Mouse (Mus musculus): ENCODE measurements around the gene Fbxo42. TPM values are rescaled to one million over a fixed set of nuclear protein-coding genes. Genes with fewer than 3 reads are reported as not detected.
A peak's percentile ranks its signal among the peaks of the same experiment; 100 is the strongest.

The Fbxo42 gene
- polyA plus RNA-seq (2014; fragmentation: Nextera tagmentation; extraction: Ambion mirVana), result 22.0 and 26.8 TPM in 2 replicates

DNA sequence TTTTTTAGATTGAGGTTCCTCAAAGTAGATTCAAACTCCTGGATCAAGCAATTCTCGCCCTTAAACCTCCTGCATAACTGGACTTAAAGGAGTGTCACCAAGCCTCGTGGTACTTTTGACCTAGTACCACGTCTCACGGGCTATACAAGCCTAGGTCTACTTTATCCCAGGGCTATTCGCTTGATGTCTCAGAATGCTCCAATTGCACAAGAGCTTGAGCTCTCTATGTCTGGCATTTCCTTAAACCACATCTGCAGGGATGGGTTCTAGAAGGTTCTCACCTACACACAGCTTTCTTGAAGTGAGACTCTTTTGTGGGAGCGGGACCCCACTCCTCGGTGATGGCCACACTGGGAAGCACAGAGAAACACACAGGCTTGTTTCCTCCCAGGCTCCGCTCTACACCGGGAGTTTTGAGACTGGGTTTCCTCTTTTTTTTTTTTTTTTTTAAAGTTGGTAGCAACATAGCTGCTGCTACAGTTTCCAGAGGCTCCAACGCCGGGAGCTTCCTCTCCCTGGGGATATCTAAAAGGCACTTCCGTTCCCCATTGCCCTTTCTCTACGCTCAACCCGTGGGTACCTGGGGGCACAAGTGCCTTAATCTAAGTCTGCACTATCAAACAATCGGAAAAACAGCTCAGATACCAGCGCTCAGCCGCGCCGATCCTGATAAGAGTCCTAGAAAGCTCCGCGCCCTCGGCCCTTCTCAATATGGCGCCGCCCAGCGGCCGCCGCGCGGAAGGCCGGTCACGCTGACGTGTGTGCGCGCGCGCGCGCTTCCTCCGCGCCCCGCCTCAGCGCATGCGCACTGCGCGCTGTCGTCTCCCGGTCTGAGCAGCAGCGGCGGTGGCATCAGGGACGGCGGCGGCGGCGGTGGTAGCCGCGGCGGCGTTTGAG is at the start of gene Fbxo42:
TSS of gene Fbxo42 (plus strand) at position 802 of the 897 bp plus-strand sequence.
- peak within 1 kb of the TSS; percentile 85 for H3K4me2 ChIP-seq (replicated peaks; ENCODE audit: low read depth, low read length)
- H3K9ac ChIP-seq (ENCODE audit: low read depth, low read length), result peak within 1 kb of the TSS; percentile 97
- no peaks in the 10 kb centered on the region for H3K27me3 ChIP-seq (ENCODE audit: control insufficient read depth, insufficient read depth, low read length)
- peaks cover 19% of the 10 kb centered on the region; the same call in 1 of the 2 replicates for H3K4me1 ChIP-seq (ENCODE audit: control insufficient read depth, insufficient read depth, low read length)
- WGBS, result 7% methylated on average over 57 of the region's 58 CpGs
- peak; percentile 88 for ATAC-seq (ENCODE audit: low FRiP score, low TSS enrichment)
- peak within 1 kb of the TSS; percentile 99 for H3K4me3 ChIP-seq (ENCODE audit: low read length)
- no peaks in the 10 kb centered on the region for H3K9me3 ChIP-seq (ENCODE audit: control insufficient read depth, low read length)
- no peaks in the 10 kb centered on the region for H3K36me3 ChIP-seq (ENCODE audit: control insufficient read depth, insufficient read depth, low read length)
- H3K27ac ChIP-seq (ENCODE audit: low read depth, low read length), result peak within 1 kb of the TSS; percentile 92

DNA sequence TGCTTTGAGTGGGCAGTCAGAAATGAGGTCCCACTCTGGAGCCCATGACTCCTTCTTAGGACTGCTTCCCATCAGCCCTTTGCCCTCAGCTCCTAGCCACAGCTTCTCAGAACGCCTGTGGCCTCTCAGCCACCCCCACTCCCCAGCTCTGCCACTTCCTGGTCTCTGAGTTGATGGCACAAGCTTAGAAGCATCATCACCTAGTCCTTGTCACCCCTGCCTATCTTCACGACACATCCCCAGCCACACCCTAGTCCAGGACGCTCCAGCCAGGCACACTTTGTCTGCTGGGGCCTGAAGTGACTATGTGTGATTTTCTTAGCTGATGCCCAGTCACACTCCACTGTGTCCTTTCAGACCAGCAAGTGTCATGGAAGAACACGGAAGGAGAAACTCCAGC is 48.8 kb upstream of the Fbxo42 start:
- H3K36me3 ChIP-seq (ENCODE audit: control insufficient read depth, insufficient read depth, low read length), result no peaks in the 10 kb centered on the region
- H3K9ac ChIP-seq (ENCODE audit: low read depth, low read length), result no peak overlapping the region
- WGBS, result 73% methylated on average over 4 of the region's 4 CpGs
- no peaks in the 10 kb centered on the region for H3K27me3 ChIP-seq (ENCODE audit: control insufficient read depth, insufficient read depth, low read length)
- H3K4me3 ChIP-seq (ENCODE audit: low read length), result no peak overlapping the region
- ATAC-seq (ENCODE audit: low FRiP score, low TSS enrichment), result no peak
- no peaks in the 10 kb centered on the region for H3K9me3 ChIP-seq (ENCODE audit: control insufficient read depth, low read length)
- H3K27ac ChIP-seq (ENCODE audit: low read depth, low read length), result no peak overlapping the region
- no peak overlapping the region for H3K4me2 ChIP-seq (replicated peaks; ENCODE audit: low read depth, low read length)
- no peaks in the 10 kb centered on the region for H3K4me1 ChIP-seq (ENCODE audit: control insufficient read depth, insufficient read depth, low read length)

GRCm38 (mm10) chr4:141099956-141100355 is 47.8 kb upstream of the Fbxo42 start:
- Histone ChIP-seq H3K27me3 (ENCODE audit: control insufficient read depth, insufficient read depth, low read length) (no peaks in the 10 kb centered on the region), H3K9me3 (ENCODE audit: control insufficient read depth, low read length) (no peaks in the 10 kb centered on the region), H3K4me3 (ENCODE audit: low read length) (no peak overlapping the region), H3K4me2 (replicated peaks; ENCODE audit: low read depth, low read length) (no peak overlapping the region), H3K9ac (ENCODE audit: low read depth, low read length) (no peak overlapping the region), H3K36me3 (ENCODE audit: control insufficient read depth, insufficient read depth, low read length) (no peaks in the 10 kb centered on the region), H3K4me1 (ENCODE audit: control insufficient read depth, insufficient read depth, low read length) (no peaks in the 10 kb centered on the region), H3K27ac (ENCODE audit: low read depth, low read length) (no peak overlapping the region)
- WGBS, result 76% methylated on average over 5 of the region's 5 CpGs
- ATAC-seq (ENCODE audit: low FRiP score, low TSS enrichment), result no peak

- no peaks in the 10 kb centered on the region for H3K9me3 ChIP-seq (ENCODE audit: control insufficient read depth, low read length)
- H3K4me2 ChIP-seq (replicated peaks; ENCODE audit: low read depth, low read length), result no peak overlapping the region
- no peak overlapping the region for H3K27ac ChIP-seq (ENCODE audit: low read depth, low read length)
- H3K4me3 ChIP-seq (ENCODE audit: low read length), result no peak overlapping the region
- H3K9ac ChIP-seq (ENCODE audit: low read depth, low read length), result no peak overlapping the region
- no peaks in the 10 kb centered on the region for H3K36me3 ChIP-seq (ENCODE audit: control insufficient read depth, insufficient read depth, low read length)
- ATAC-seq (ENCODE audit: low FRiP score, low TSS enrichment), result no peak
- 88% methylated on average over 9 of the region's 9 CpGs for WGBS
- no peaks in the 10 kb centered on the region for H3K4me1 ChIP-seq (ENCODE audit: control insufficient read depth, insufficient read depth, low read length)
- no peaks in the 10 kb centered on the region for H3K27me3 ChIP-seq (ENCODE audit: control insufficient read depth, insufficient read depth, low read length)
These were observed 46.4 kb upstream of the Fbxo42 start for GRCm38 (mm10) chr4:141101291-141101690.

GRCm38 (mm10) chr4:141101855-141102254 is 45.9 kb upstream of the Fbxo42 start:
- no peak overlapping the region for H3K4me2 ChIP-seq (replicated peaks; ENCODE audit: low read depth, low read length)
- no peaks in the 10 kb centered on the region for H3K9me3 ChIP-seq (ENCODE audit: control insufficient read depth, low read length)
- no peak overlapping the region for H3K9ac ChIP-seq (ENCODE audit: low read depth, low read length)
- ATAC-seq (ENCODE audit: low FRiP score, low TSS enrichment), result no peak
- H3K4me1 ChIP-seq (ENCODE audit: control insufficient read depth, insufficient read depth, low read length), result no peaks in the 10 kb centered on the region
- H3K27me3 ChIP-seq (ENCODE audit: control insufficient read depth, insufficient read depth, low read length), result no peaks in the 10 kb centered on the region
- WGBS, result 70% methylated on average over 6 of the region's 6 CpGs
- no peaks in the 10 kb centered on the region for H3K36me3 ChIP-seq (ENCODE audit: control insufficient read depth, insufficient read depth, low read length)
- H3K4me3 ChIP-seq (ENCODE audit: low read length), result no peak overlapping the region
- no peak overlapping the region for H3K27ac ChIP-seq (ENCODE audit: low read depth, low read length)

DNA sequence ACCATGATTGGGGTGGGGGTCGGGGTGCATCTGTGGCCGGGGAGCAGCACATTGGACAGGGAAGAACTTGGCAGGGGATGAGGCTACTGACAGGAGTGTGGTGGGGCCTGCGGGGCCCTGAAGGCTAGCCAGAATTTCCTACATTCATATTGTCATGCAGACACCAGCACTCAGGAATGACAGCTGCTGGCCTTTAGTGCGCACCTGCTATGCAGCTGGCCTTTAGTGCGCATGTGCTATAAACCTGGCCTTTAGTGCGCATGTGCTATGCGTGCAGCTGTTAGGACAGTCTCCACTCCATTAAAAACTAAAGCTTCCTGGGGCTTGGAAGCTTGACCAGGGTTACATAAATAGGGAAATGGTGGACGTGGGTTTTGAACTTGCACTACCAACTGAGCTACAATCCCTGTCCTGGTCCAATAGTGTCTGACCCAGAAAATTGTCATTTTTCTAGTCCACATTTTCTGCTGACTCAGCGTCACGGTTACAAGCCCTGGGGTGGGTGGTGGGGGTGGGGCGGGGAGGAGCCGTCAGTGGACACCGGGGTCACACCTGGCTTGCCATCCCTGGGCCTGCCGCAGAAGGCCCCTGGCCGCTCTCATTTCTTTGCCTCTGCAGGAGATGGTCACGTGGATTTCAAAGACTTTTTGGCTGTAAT is 41.1 kb upstream of the Fbxo42 start:
- no peaks in the 10 kb centered on the region for H3K27me3 ChIP-seq (ENCODE audit: control insufficient read depth, insufficient read depth, low read length)
- no peak for ATAC-seq (ENCODE audit: low FRiP score, low TSS enrichment)
- H3K27ac ChIP-seq (ENCODE audit: low read depth, low read length), result no peak overlapping the region
- H3K36me3 ChIP-seq (ENCODE audit: control insufficient read depth, insufficient read depth, low read length), result peaks cover 15% of the 10 kb centered on the region; the same call in 1 of the 2 replicates
- H3K4me2 ChIP-seq (replicated peaks; ENCODE audit: low read depth, low read length), result no peak overlapping the region
- 74% methylated on average over 16 of the region's 16 CpGs for WGBS
- no peak overlapping the region for H3K4me3 ChIP-seq (ENCODE audit: low read length)
- H3K9ac ChIP-seq (ENCODE audit: low read depth, low read length), result no peak overlapping the region
- H3K9me3 ChIP-seq (ENCODE audit: control insufficient read depth, low read length), result peaks cover 6% of the 10 kb centered on the region
- H3K4me1 ChIP-seq (ENCODE audit: control insufficient read depth, insufficient read depth, low read length), result no peaks in the 10 kb centered on the region

DNA sequence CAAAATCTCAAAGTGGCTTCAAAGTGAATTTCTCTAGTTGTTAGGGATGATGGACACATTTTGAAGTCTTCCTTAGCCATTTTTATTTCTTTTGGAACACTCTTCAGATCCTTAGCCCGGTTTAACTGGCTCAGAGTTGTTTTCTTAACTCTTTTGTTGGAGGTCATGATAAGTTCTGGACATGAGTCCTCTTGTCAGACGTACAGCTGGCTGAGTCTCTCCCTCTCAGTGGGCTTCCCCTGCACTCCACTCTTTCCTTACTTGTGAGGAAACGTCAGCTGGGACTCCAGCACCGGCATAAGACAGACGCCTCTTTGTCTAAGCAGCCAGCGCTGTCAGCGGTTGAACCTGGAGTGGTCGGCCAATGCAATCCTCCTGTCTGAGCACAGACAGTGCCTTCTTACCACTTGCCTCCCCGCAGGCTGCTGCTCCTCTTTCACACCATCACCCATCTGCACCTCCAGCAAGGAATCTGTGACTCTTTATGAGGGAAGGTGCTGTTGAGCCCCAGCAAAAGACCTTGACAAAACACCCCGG is 39.4 kb upstream of the Fbxo42 start:
- Histone ChIP-seq H3K27me3 (ENCODE audit: control insufficient read depth, insufficient read depth, low read length) (no peaks in the 10 kb centered on the region), H3K4me1 (ENCODE audit: control insufficient read depth, insufficient read depth, low read length) (no peaks in the 10 kb centered on the region), H3K27ac (ENCODE audit: low read depth, low read length) (0 out of 2 replicates have a peak overlapping the region, but pooled peaks have one; percentile 17), H3K9ac (ENCODE audit: low read depth, low read length) (no peak overlapping the region), H3K4me2 (replicated peaks; ENCODE audit: low read depth, low read length) (no peak overlapping the region), H3K36me3 (ENCODE audit: control insufficient read depth, insufficient read depth, low read length) (peaks cover 29% of the 10 kb centered on the region; the same call in 1 of the 2 replicates), H3K9me3 (ENCODE audit: control insufficient read depth, low read length) (peaks cover 6% of the 10 kb centered on the region), H3K4me3 (ENCODE audit: low read length) (no peak overlapping the region)
- 38% methylated on average over 10 of the region's 10 CpGs for WGBS
- no peak; the same call in 1 of the 2 replicates for ATAC-seq (ENCODE audit: low FRiP score, low TSS enrichment)

DNA sequence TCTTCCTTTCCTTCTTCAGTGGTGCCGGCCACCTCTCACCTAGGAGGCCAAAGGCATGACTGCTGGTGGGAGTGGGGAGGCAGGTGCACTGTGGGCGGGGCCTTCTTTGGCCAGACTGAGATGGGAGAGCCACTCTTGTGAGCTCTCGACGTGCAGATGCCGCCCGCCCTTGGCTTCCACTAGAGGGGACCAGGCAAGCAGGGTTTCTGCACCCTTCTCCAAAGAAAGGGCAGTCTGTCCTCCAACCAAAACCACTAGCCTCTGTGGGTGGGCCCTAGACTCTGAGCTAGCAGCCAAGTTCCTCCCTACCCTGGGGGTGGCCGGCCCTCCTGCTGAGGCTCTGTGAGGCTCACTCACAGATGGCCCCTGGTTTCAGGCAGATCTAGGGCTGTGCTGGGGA is 33.9 kb upstream of the Fbxo42 start:
- Histone ChIP-seq H3K9me3 (ENCODE audit: control insufficient read depth, low read length) (peaks cover 6% of the 10 kb centered on the region), H3K27me3 (ENCODE audit: control insufficient read depth, insufficient read depth, low read length) (no peaks in the 10 kb centered on the region), H3K27ac (ENCODE audit: low read depth, low read length) (no peak overlapping the region), H3K4me2 (replicated peaks; ENCODE audit: low read depth, low read length) (no peak overlapping the region), H3K36me3 (ENCODE audit: control insufficient read depth, insufficient read depth, low read length) (peaks cover 77% of the 10 kb centered on the region), H3K4me3 (ENCODE audit: low read length) (no peak overlapping the region), H3K4me1 (ENCODE audit: control insufficient read depth, insufficient read depth, low read length) (no peaks in the 10 kb centered on the region), H3K9ac (ENCODE audit: low read depth, low read length) (no peak overlapping the region)
- 70% methylated on average over 7 of the region's 7 CpGs for WGBS
- ATAC-seq (ENCODE audit: low FRiP score, low TSS enrichment), result 0 out of 2 replicates have a peak, but pooled peaks have one; percentile 36

All from kidney, embryonic 14.5 days (tissue).